Mouse (Mus musculus) lung, adult 2 months (tissue): Measurements from ENCODE around the gene Fkbp1b.

Source experiments
- CTCF ChIP-seq: fragments of 200-500 bp; IDR thresholded peaks from 2 replicates; pipeline ENCODE4 v1.5.1; 2011; ENCODE audit warnings: mild to moderate bottlenecking, low read length, control low read depth; ENCODE audit not compliant: insufficient read depth
- POLR2A ChIP-seq: fragments of 200-500 bp; IDR thresholded peaks from 2 replicates; pipeline ENCODE4 v1.6.1; 2011; ENCODE audit warnings: low read depth, mild to moderate bottlenecking, control low read depth, low read length, borderline replicate concordance; ENCODE audit errors: extremely low read depth

DNA sequence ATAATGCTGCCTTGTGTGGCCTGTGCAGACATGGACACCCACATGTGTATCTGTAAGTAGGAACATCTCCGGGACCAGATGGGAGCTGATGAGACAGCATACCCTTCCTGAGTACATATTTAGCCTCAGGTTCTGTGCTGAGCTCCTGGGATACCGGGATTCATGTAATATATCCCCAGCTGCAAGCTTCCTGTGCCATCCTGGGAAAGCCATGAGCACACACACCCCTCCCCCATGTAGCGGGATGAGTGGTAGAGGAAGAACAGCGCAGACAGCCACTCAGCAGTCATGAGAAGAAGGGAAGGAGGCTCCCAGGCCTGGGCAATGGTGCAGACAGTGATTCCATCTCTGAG, 22.9 kb upstream of the Fkbp1b start:
- TF ChIP-seq CTCF, result no peak
- TF ChIP-seq POLR2A, result no peak
